Mouse (Mus musculus) cerebellum, adult 9-10 months (tissue): ENCODE results near the gene Fgf5.
A peak's percentile ranks its signal among the peaks of the same experiment; 100 is the strongest.

Experiments
- DNase-seq: peaks from one replicate; pipeline ENCODE4 v3.0.0; 2022

Gene Fgf5

GRCm38 (mm10) chr5:98253838-98254821 lies at the start of gene Fgf5:
Fgf5 (plus strand) TSS chr5:98254184.
- peak; percentile 26 for DNase-seq

- no peak for DNase-seq
These were observed 41.5 kb upstream of the Fgf5 start for GRCm38 (mm10) chr5:98212501-98212900.

GRCm38 (mm10) chr5:98221956-98222355 lies 32.0 kb upstream of the Fgf5 start:
- no peak for DNase-seq

- DNase-seq = no peak
These were observed 27.3 kb upstream of the Fgf5 start for GRCm38 (mm10) chr5:98226710-98227109.

GRCm38 (mm10) chr5:98229456-98229855 lies 24.5 kb upstream of the Fgf5 start:
- DNase-seq = peak; percentile 80

GRCm38 (mm10) chr5:98238466-98238865 lies 15.5 kb upstream of the Fgf5 start:
- no peak for DNase-seq

GRCm38 (mm10) chr5:98241322-98241829 lies 12.6 kb upstream of the Fgf5 start:
- DNase-seq = no peak

- no peak for DNase-seq
These were observed 8.7 kb upstream of the Fgf5 start for GRCm38 (mm10) chr5:98245303-98245702.

GRCm38 (mm10) chr5:98245976-98246375 lies 8.0 kb upstream of the Fgf5 start:
- no peak for DNase-seq

GRCm38 (mm10) chr5:98246826-98247225 lies 7.2 kb upstream of the Fgf5 start:
- no peak for DNase-seq

GRCm38 (mm10) chr5:98247516-98247915 lies 6.5 kb upstream of the Fgf5 start:
- DNase-seq = no peak

- DNase-seq = no peak
These were observed 837 bp upstream of the Fgf5 start for GRCm38 (mm10) chr5:98253147-98253546.

GRCm38 (mm10) chr5:98255176-98255575 lies 1.2 kb downstream of the Fgf5 start:
- DNase-seq = no peak

- DNase-seq = peak; percentile 36
These were observed 1.9 kb downstream of the Fgf5 start for GRCm38 (mm10) chr5:98255760-98256490.

- DNase-seq = no peak
These were observed 21.4 kb downstream of the Fgf5 start for GRCm38 (mm10) chr5:98275318-98275818.

GRCm38 (mm10) chr5:98281993-98282392 lies 28.0 kb downstream of the Fgf5 start:
- no peak for DNase-seq

- no peak for DNase-seq
These were observed 29.9 kb downstream of the Fgf5 start for GRCm38 (mm10) chr5:98283696-98284478.

GRCm38 (mm10) chr5:98290642-98291041 lies 36.7 kb downstream of the Fgf5 start:
- DNase-seq = no peak

GRCm38 (mm10) chr5:98292388-98293048 lies 38.5 kb downstream of the Fgf5 start:
- DNase-seq = no peak

GRCm38 (mm10) chr5:98293049-98293715 lies 39.2 kb downstream of the Fgf5 start:
- DNase-seq = no peak

GRCm38 (mm10) chr5:98300079-98300478 lies 46.1 kb downstream of the Fgf5 start:
- no peak for DNase-seq
